Mouse (Mus musculus) intestine, embryonic 16.5 days (tissue): Measurements from ENCODE around the gene Nfkbil1. TPM values are rescaled to one million over a fixed set of nuclear protein-coding genes. Genes with fewer than 3 reads are reported as not detected.

Experiments
- ATAC-seq: fragments of 200-750 bp; cut with Nextera tagmentation; 2 replicates; pipeline ENCODE4 v1.8.0; 2017; ENCODE audit warnings: moderate TSS enrichment, moderate library complexity
- H3K27ac ChIP-seq: fragments of 300-500 bp; sonication (generic); 2 replicates; pipeline ENCODE4 v1.5.1; 2014; ENCODE audit warnings: mild to moderate bottlenecking, low read length
- H3K27me3 ChIP-seq: fragments of 300-500 bp; sonication (generic); replicated peaks from 2 replicates; pipeline ENCODE4 v1.6.1; 2014; ENCODE audit warnings: low read length, control low read depth, mixed read lengths; ENCODE audit not compliant: control insufficient read depth, insufficient read depth
- H3K36me3 ChIP-seq: fragments of 300-500 bp; sonication (generic); 2 replicates; pipeline ENCODE4 v1.6.1; 2014; ENCODE audit warnings: low read length, control low read depth; ENCODE audit not compliant: control insufficient read depth, insufficient read depth
- H3K4me1 ChIP-seq: fragments of 300-500 bp; sonication (generic); 2 replicates; pipeline ENCODE4 v1.6.1; 2014; ENCODE audit warnings: low read length, control low read depth, mixed read lengths; ENCODE audit not compliant: control insufficient read depth, insufficient read depth
- H3K4me2 ChIP-seq: fragments of 300-500 bp; sonication (generic); 2 replicates; pipeline ENCODE4 v1.6.1; 2014; ENCODE audit warnings: low read depth, low read length, control low read depth
- H3K4me3 ChIP-seq: fragments of 300-500 bp; sonication (generic); 2 replicates; pipeline ENCODE4 v1.5.1; 2014; ENCODE audit warnings: mild to moderate bottlenecking, low read length
- H3K9ac ChIP-seq: fragments of 300-500 bp; sonication (generic); 2 replicates; pipeline ENCODE4 v1.6.1; 2014; ENCODE audit warnings: low read depth, low read length
- H3K9me3 ChIP-seq: fragments of 300-500 bp; sonication (generic); 2 replicates; pipeline ENCODE4 v1.6.1; 2016; ENCODE audit warnings: low read length, control low read depth; ENCODE audit not compliant: control insufficient read depth
- WGBS: fragments of 180-500 bp; shearing (Covaris S2); extraction: QIAGEN DNeasy Blood & Tissue Kit; methylation state at CpG from one replicate; pipeline ENCODE4 v1.1.7; 2014; 5-methylcytosine and 5-hydroxymethylcytosine counted together
- polyA plus RNA-seq: library from polyadenylated mRNA; unstranded; fragments of >200 nt; fragmentation: Nextera tagmentation; extraction: Ambion mirVana; gene quantifications from 2 replicates; pipeline ENCODE4 v1.2.1, GENCODE M21; 2015

Nfkbil1 gene
- polyA plus RNA-seq, 1 experiment from 2014 or later = 8.9 TPM

- no peak overlapping the region for H3K4me3 ChIP-seq
- WGBS = 86% methylated on average over 5 of the region's 5 CpGs
Measured at GRCm38 (mm10) chr17:35213071-35213470, 22.5 kb downstream of the Nfkbil1 start.

GRCm38 (mm10) chr17:35210593-35210992 lies 25.0 kb downstream of the Nfkbil1 start:
- no peak for ATAC-seq
- Histone ChIP-seq H3K4me2 (no peak overlapping the region), H3K4me3 (no peak overlapping the region), H3K9me3 (no peaks in the 10 kb centered on the region), H3K4me1 (no peaks in the 10 kb centered on the region), H3K36me3 (no peaks in the 10 kb centered on the region), H3K9ac (no peak overlapping the region), H3K27ac (no peak overlapping the region), H3K27me3 (no peaks in the 10 kb centered on the region)
- WGBS = 67% methylated on average over 3 of the region's 3 CpGs

More at GRCm38 (mm10) chr17:35213071-35213470, 22.5 kb downstream of the Nfkbil1 start:
- no peaks in the 10 kb centered on the region for H3K36me3 ChIP-seq
- H3K4me1 ChIP-seq = no peaks in the 10 kb centered on the region
- H3K27me3 ChIP-seq = no peaks in the 10 kb centered on the region
- no peaks in the 10 kb centered on the region for H3K9me3 ChIP-seq
- no peak for ATAC-seq
- H3K4me2 ChIP-seq = no peak overlapping the region
- H3K9ac ChIP-seq = no peak overlapping the region
- no peak overlapping the region for H3K27ac ChIP-seq

GRCm38 (mm10) chr17:35209785-35210535 lies 25.6 kb downstream of the Nfkbil1 start:
- Histone ChIP-seq H3K27ac (no peak overlapping the region), H3K36me3 (no peaks in the 10 kb centered on the region), H3K9ac (no peak overlapping the region), H3K4me1 (no peaks in the 10 kb centered on the region), H3K4me3 (no peak overlapping the region), H3K4me2 (no peak overlapping the region), H3K27me3 (no peaks in the 10 kb centered on the region; the same call in 1 of the 2 replicates), H3K9me3 (no peaks in the 10 kb centered on the region)
- WGBS = 78% methylated on average over 12 of the region's 12 CpGs
- no peak for ATAC-seq

GRCm38 (mm10) chr17:35205380-35205769 lies 30.2 kb downstream of the Nfkbil1 start:
- Histone ChIP-seq H3K36me3 (no peaks in the 10 kb centered on the region), H3K9me3 (no peaks in the 10 kb centered on the region), H3K9ac (no peak overlapping the region), H3K4me1 (no peaks in the 10 kb centered on the region), H3K27ac (no peak overlapping the region), H3K4me3 (no peak overlapping the region), H3K4me2 (no peak overlapping the region), H3K27me3 (peaks cover 21% of the 10 kb centered on the region)
- 53% methylated on average over 10 of the region's 10 CpGs for WGBS
- ATAC-seq = no peak

GRCm38 (mm10) chr17:35204494-35205379 lies 30.9 kb downstream of the Nfkbil1 start, which contains the start of gene Lta:
Gene Lta (minus strand): TSS chr17:35205351.
- no peaks in the 10 kb centered on the region for H3K4me1 ChIP-seq
- H3K9ac ChIP-seq = 0 out of 2 replicates have a peak within 1 kb of the TSS, but pooled peaks have one; percentile 37
- 39% methylated on average over 20 of the region's 20 CpGs for WGBS
- ATAC-seq = no peak
- no peak within 1 kb of the TSS for H3K4me3 ChIP-seq
- no peaks in the 10 kb centered on the region for H3K9me3 ChIP-seq
- H3K36me3 ChIP-seq = no peaks in the 10 kb centered on the region
- H3K27ac ChIP-seq = no peak within 1 kb of the TSS
- H3K4me2 ChIP-seq = no peak within 1 kb of the TSS
- peaks cover 22% of the 10 kb centered on the region for H3K27me3 ChIP-seq

GRCm38 (mm10) chr17:35202442-35202841 lies 33.1 kb downstream of the Nfkbil1 start:
- Histone ChIP-seq H3K36me3 (no peaks in the 10 kb centered on the region), H3K4me2 (no peak overlapping the region), H3K4me3 (no peak overlapping the region), H3K27ac (no peak overlapping the region), H3K27me3 (peaks cover 26% of the 10 kb centered on the region), H3K4me1 (no peaks in the 10 kb centered on the region), H3K9ac (no peak overlapping the region), H3K9me3 (no peaks in the 10 kb centered on the region)
- no peak for ATAC-seq
- 72% methylated on average over 4 of the region's 4 CpGs for WGBS

- H3K36me3 ChIP-seq = no peaks in the 10 kb centered on the region
- H3K4me1 ChIP-seq = no peaks in the 10 kb centered on the region
- no peak for ATAC-seq
- no peak within 1 kb of the TSS for H3K27ac ChIP-seq
- H3K4me2 ChIP-seq = peak within 1 kb of the TSS; percentile 20; the same call in 1 of the 2 replicates
- H3K9me3 ChIP-seq = no peaks in the 10 kb centered on the region
- H3K4me3 ChIP-seq = peak within 1 kb of the TSS; percentile 16; the same call in 1 of the 2 replicates
- peak within 1 kb of the TSS; percentile 40; the same call in 1 of the 2 replicates for H3K9ac ChIP-seq
- peaks cover 26% of the 10 kb centered on the region for H3K27me3 ChIP-seq
- 24% methylated on average over 13 of the region's 13 CpGs for WGBS
Measured at GRCm38 (mm10) chr17:35201787-35202186, 33.8 kb downstream of the Nfkbil1 start, which contains the start of gene Tnf. Gene Tnf (minus strand): TSS chr17:35202007.

- H3K36me3 ChIP-seq = no peaks in the 10 kb centered on the region
- peaks cover 2% of the 10 kb centered on the region for H3K4me1 ChIP-seq
- H3K4me3 ChIP-seq = no peak overlapping the region
- no peak overlapping the region for H3K9ac ChIP-seq
- H3K27me3 ChIP-seq = peaks cover 29% of the 10 kb centered on the region
- no peak overlapping the region for H3K27ac ChIP-seq
- no peaks in the 10 kb centered on the region for H3K9me3 ChIP-seq
- H3K4me2 ChIP-seq = no peak overlapping the region
- WGBS = 68% methylated on average over 11 of the region's 11 CpGs
- no peak for ATAC-seq
Measured at GRCm38 (mm10) chr17:35201128-35201527, 34.5 kb downstream of the Nfkbil1 start.

GRCm38 (mm10) chr17:35200398-35200797 lies 35.2 kb downstream of the Nfkbil1 start:
- Histone ChIP-seq H3K9ac (no peak overlapping the region), H3K4me3 (no peak overlapping the region), H3K36me3 (no peaks in the 10 kb centered on the region), H3K4me1 (peaks cover 8% of the 10 kb centered on the region), H3K27ac (no peak overlapping the region), H3K9me3 (no peaks in the 10 kb centered on the region), H3K27me3 (peaks cover 31% of the 10 kb centered on the region), H3K4me2 (no peak overlapping the region)
- WGBS = 78% methylated on average over 11 of the region's 11 CpGs
- ATAC-seq = no peak
